Mouse (Mus musculus) retina, postnatal 7 days (tissue): ENCODE results near the gene Dgcr8.

ENCODE experiments used
- DNase-seq: peaks from one replicate; pipeline ENCODE4 v3.0.0-alpha.2; 2012; ENCODE audit warnings: low read depth, low spot score

The Dgcr8 gene

GRCm38 (mm10) chr16:18249364-18249967 is 39.6 kb downstream of the Dgcr8 start:
- DNase-seq = no peak

GRCm38 (mm10) chr16:18248433-18249363 is 40.3 kb downstream of the Dgcr8 start, which contains the start of the genes Trmt2a and Ranbp1:
Gene Trmt2a, plus strand, starts transcription at chr16:18248679.
Gene Ranbp1, minus strand, starts transcription at chr16:18248732.
- peak; percentile 98 for DNase-seq

GRCm38 (mm10) chr16:18247521-18248399 is 41.3 kb downstream of the Dgcr8 start:
- no peak for DNase-seq

GRCm38 (mm10) chr16:18241581-18241980 is 47.5 kb downstream of the Dgcr8 start:
- DNase-seq = no peak

GRCm38 (mm10) chr16:18236676-18237501 is 52.2 kb downstream of the Dgcr8 start:
- DNase-seq = no peak

DNA sequence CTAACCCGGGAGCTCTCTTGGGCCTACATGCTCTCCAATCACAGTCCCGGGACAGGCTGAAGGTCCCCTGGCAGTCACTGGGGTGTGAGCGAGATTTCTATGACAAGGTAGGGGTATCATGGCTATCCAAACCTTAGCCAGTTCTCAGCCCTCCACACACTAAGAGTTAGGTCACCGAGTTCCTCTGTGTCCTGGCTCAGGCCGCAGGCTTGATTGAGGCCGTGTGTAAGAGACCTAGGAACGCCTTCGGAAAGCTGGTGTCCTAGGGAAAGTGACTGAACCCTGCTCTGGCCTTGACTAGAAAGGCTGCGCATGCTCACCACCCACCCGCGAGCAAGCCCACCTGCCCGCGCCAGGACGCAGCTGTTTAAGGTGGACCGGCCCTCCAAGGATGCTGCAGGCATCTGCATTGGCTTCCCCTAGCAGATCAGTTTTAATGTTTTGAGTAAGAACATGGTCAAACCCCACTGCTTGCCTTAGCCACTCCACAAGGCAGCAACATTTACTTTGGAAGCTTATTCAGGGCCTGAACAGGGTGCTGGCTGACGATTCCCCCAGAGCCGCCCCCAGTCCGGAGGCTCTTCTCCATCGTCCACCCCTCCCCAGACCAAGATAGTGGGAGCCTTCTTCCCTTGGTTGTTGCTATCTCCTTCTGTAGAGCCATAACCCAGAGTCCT is 53.5 kb downstream of the Dgcr8 start:
- DNase-seq = peak; percentile 32

GRCm38 (mm10) chr16:18234671-18235388 is 54.2 kb downstream of the Dgcr8 start, which contains the start of gene Zdhhc8:
Gene Zdhhc8, minus strand, starts transcription at chr16:18235136.
- DNase-seq = peak; percentile 42

- no peak for DNase-seq
Observed at GRCm38 (mm10) chr16:18233919-18234670, 55.0 kb downstream of the Dgcr8 start.

GRCm38 (mm10) chr16:18233451-18233850 is 55.6 kb downstream of the Dgcr8 start:
- DNase-seq = no peak

GRCm38 (mm10) chr16:18231451-18231850 is 57.6 kb downstream of the Dgcr8 start:
- no peak for DNase-seq

- no peak for DNase-seq
Observed at GRCm38 (mm10) chr16:18231047-18231446, 58.0 kb downstream of the Dgcr8 start.

- DNase-seq = no peak
Observed at GRCm38 (mm10) chr16:18230617-18231016, 58.4 kb downstream of the Dgcr8 start.

DNA sequence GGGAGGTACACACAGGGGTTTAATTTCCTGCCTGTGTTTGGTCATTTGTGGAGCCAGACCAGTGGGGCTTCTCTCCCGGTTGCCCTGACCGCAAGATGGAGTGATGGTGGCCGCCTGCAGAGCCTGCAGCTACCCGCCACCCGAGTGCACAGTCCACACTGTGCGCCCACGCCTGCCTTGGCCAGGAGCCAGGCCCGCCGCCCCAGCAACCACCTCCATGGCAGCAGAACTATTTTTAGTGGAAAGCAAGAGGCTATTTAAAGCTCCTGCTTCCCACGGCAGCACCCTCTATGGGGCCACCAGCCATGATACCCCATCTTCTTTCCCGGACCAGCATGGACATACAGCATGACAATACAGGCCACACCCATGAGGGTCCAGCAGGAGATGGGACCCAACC is 59.4 kb downstream of the Dgcr8 start:
- no peak for DNase-seq

DNA sequence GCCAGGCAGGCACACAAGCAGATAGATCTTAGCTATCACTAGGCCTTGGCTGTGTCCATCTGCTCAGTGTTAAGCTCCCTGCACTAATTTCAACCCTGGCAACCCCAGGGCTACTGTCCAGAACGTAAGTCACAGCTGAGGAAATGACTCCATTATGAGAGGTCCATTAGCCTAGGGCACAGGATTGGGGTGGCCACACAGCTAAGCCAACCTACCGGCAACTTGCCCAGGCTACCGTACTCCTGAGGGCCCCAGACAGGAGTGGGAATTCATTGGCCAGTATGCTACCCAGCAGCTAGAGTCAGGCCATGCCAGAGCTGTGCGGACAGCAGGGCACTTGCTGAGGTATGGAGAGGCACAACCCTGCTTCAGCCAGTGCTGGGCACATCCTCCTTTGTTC is 60.2 kb downstream of the Dgcr8 start:
- no peak for DNase-seq

- DNase-seq = no peak
Observed at GRCm38 (mm10) chr16:18227897-18228422, 61.1 kb downstream of the Dgcr8 start.

DNA sequence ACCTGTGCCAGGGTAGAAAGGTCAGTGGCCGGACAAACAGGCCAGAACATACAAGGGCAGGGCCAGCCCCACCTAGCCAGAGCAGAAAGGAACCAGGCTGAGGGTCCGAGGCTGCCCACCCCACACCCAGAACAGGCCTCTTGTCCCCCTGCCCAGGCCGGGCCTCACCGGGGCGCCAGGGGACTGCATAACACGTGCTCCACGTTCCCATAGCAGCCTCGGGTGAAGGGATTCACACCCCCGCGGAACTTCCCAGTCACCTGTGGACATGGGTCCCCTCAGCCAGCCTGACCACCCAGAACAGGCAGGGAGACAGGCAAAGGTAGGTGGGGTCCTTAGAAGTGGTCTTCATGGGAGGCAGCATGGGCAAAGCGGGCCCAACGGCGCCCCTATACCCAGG is 61.9 kb downstream of the Dgcr8 start:
- no peak for DNase-seq

- DNase-seq = no peak
Observed at GRCm38 (mm10) chr16:18222188-18222587, 66.9 kb downstream of the Dgcr8 start.

DNA sequence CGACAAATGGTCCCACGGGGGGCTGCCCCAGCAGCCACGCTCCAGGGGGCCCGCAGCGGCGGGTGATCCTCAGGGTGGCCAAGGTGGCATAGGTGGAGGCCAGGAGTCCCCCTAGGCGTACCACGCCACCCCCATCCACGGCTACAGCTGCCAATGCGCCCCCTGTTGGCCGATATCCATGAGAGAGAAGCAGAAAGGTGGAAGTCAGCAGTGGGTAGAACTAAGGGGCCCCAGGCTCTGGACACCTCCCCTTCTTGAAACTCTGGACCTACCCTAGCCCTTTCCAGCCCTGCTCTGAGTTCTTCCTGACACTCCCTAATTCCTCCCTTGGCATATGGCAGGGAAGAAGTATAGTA is 67.5 kb downstream of the Dgcr8 start:
- no peak for DNase-seq
